Mouse (Mus musculus) erythroblast, embryonic 14.5 days (primary cell): ENCODE measurements around the gene Crybg1.

Experiments
- GATA1 ChIP-seq: IDR thresholded peaks from 2 replicates; pipeline ENCODE4 v1.6.1; 2012; ENCODE audit warnings: low read length, inconsistent platforms, mixed read lengths
- TAL1 ChIP-seq: IDR thresholded peaks from 3 replicates; pipeline ENCODE4 v1.6.1; 2012; ENCODE audit warnings: low read length, inconsistent platforms, mixed read lengths

DNA sequence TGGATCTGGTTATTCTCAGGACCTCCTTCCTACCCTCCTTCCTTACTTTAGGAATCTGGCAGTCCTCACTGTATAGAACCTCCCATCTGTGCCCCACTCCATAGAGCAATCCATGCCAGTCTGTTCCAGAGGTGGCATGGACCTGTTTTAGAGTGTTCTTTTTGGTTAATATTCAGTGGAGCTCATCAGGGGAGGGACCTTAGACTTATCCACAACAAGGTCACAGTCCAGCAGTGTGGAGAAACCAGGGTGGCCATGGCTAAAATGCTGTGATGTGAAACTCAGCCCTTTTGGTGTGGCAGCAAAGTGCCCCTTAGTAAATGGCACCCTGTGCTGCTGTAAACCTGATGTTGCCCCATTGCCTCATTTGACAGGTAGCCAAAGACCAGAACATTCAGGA lies 139.8 kb downstream of the Crybg1 start:
- TF ChIP-seq GATA1 (no peak), TAL1 (no peak)
